Comparison of ENCODE assay signal across 15 mouse cellular contexts in genomic region chr10:84730078-84730477, GRCm38 (mm10). TPM values are rescaled to one million over a fixed set of nuclear protein-coding genes. Genes with fewer than 3 reads are reported as not detected.
A peak's percentile ranks its signal among the peaks of the same experiment; 100 is the strongest.
DNase-seq lines count a peak whose midpoint lies in the region; TF ChIP-seq lines count a peak whose summit lies in the region.
"Had no signal": no experiment of that assay in that cellular context is flagged by ENCODE, and none has a peak within 500 bp of the region (broad histone marks: within the 10 kb centered on the region; RNA-seq: fewer than 3 reads in every experiment).

No protein-coding gene starts in this region.

- intact Hi-C loops in heart, postnatal 36 days (cut with DNase I): no loop called here

- peak; percentile 35; the same call in 1 of the 2 replicates for TF ChIP-seq CTCF in kidney, adult 2 months (conservative IDR thresholded peaks at IDR 0.05; ENCODE audit: insufficient read depth, insufficient read length, low read depth, low read length)
- peak; percentile 69; the same call in 1 of the 2 replicates for TF ChIP-seq CTCF in testis, adult 2 months (IDR thresholded peaks at IDR 0.05; ENCODE audit: control insufficient read depth, insufficient read depth, insufficient replicate concordance, low read depth, low read length)
- TF ChIP-seq CTCF in bone marrow, adult 2 months (IDR thresholded peaks at IDR 0.05; ENCODE audit: control insufficient read depth, insufficient read depth, low read length): peak; percentile 44

- no peak overlapping the region for H3K27ac ChIP-seq in kidney, adult 2 months (ENCODE audit: insufficient read depth, low read depth, low read length)
- no peak overlapping the region for H3K27ac ChIP-seq in testis, adult 2 months (ENCODE audit: control insufficient read depth, insufficient read depth, low read depth, low read length)
- no peak overlapping the region for H3K27ac ChIP-seq in bone marrow, adult 2 months (ENCODE audit: control insufficient read depth, insufficient read depth, low read depth, low read length, poor library complexity)
- H3K27ac ChIP-seq: forebrain, embryonic 10.5 days; heart, embryonic 13.5 days; hindbrain, embryonic 13.5 days had no signal

- H3K4me1 ChIP-seq in kidney, adult 2 months (ENCODE audit: control insufficient read depth, insufficient read depth, low read length): no peaks in the 10 kb centered on the region
- no peaks in the 10 kb centered on the region for H3K4me1 ChIP-seq in testis, adult 2 months (ENCODE audit: control insufficient read depth, insufficient read depth, low read length)
- H3K4me1 ChIP-seq in bone marrow, adult 2 months (ENCODE audit: control insufficient read depth, insufficient read depth, low read length): no peaks in the 10 kb centered on the region
- H3K4me1 ChIP-seq: hindbrain, embryonic 13.5 days had no signal

- no peaks in the 10 kb centered on the region; the same call in 1 of the 2 replicates for H3K36me3 ChIP-seq in kidney, adult 2 months (ENCODE audit: control insufficient read depth, insufficient read depth, low read length)
- H3K36me3 ChIP-seq in testis, adult 2 months (ENCODE audit: control insufficient read depth, insufficient read depth, low read length): no peaks in the 10 kb centered on the region

- TF ChIP-seq POLR2A in kidney, adult 2 months (IDR thresholded peaks at IDR 0.05; ENCODE audit: low read depth, low read length): no peak
- no peak for TF ChIP-seq POLR2A in testis, adult 2 months (IDR thresholded peaks at IDR 0.05; ENCODE audit: control insufficient read depth, low read depth, low read length)
- TF ChIP-seq POLR2A in bone marrow, adult 2 months (IDR thresholded peaks at IDR 0.05; ENCODE audit: borderline replicate concordance, control insufficient read depth, low read depth, low read length): no peak

- DNase-seq in kidney, adult 2 months: no peak
- DNase-seq in kidney, adult 11 months: no peak
- DNase-seq in testis, postnatal 10 days (ENCODE audit: low spot score): no peak
- DNase-seq in adipocyte (ENCODE audit: low spot score): no peak
- DNase-seq in heart, postnatal 36 days: no peak
- DNase-seq: cerebellum, postnatal 10 days; gastrocnemius, postnatal 25 days; layer of hippocampus, adult 9-11 months; lung, postnatal 10 days; retina, postnatal 1 day had no signal

- no peak overlapping the region for H3K4me3 ChIP-seq in kidney, adult 2 months (ENCODE audit: insufficient read depth, low read depth, low read length)
- no peak overlapping the region for H3K4me3 ChIP-seq in testis, adult 2 months (ENCODE audit: control insufficient read depth, low read depth, low read length)
- no peak overlapping the region for H3K4me3 ChIP-seq in bone marrow, adult 2 months (replicated peaks; ENCODE audit: control insufficient read depth, low read depth, low read length)
- H3K4me3 ChIP-seq: forebrain, embryonic 10.5 days; heart, embryonic 13.5 days; hindbrain, embryonic 13.5 days had no signal

- no peaks in the 10 kb centered on the region for H3K27me3 ChIP-seq in kidney, adult 2 months (replicated peaks; ENCODE audit: control insufficient read depth, insufficient read depth, low read length)
- H3K27me3 ChIP-seq in testis, adult 2 months (ENCODE audit: control insufficient read depth, insufficient read depth, low read length): no peaks in the 10 kb centered on the region
- H3K27me3 ChIP-seq: heart, embryonic 13.5 days had no signal

- 89% methylated on average over 3 of the region's 3 CpGs for WGBS in kidney, adult 2 months
- WGBS in bone marrow, adult 2 months: 81% methylated on average over 3 of the region's 3 CpGs

RNA-seq across cellular contexts. Expression of gene Rfx4, which starts 25.8 kb away (rescaled TPM):
- polyA plus RNA-seq in kidney, adult 2 months (2012; rRNA removed): 0.23 and 0.41 TPM in 2 replicates
- 83.8 and 93.1 TPM in 2 replicates for polyA plus RNA-seq in testis, adult 2 months (2012; rRNA removed)
- not detected in 2 replicates for polyA plus RNA-seq in bone marrow, adult 2 months (2011; ENCODE audit: insufficient read depth, insufficient read length, low replicate concordance, missing spikeins)
- under 1 TPM in 1 of 2 experiments, not detected in 1; 0.08 TPM for total RNA-seq in heart, postnatal 36 days (2021)
- total RNA-seq: gastrocnemius, postnatal 25 days had no signal
- polyA plus RNA-seq: heart, embryonic 13.5 days had no signal

Comparison
In these comparisons a context has a peak if more than half of its experiments do, and no peak if none do; other contexts are left out.
1. RNA of gene Rfx4, which starts 25.8 kb away (polyA plus RNA-seq): 83.8 to 93.1 TPM in testis, adult 2 months; 0.23 to 0.41 TPM in kidney, adult 2 months and not detected in bone marrow, adult 2 months; every median in the first group is over 10 times any median in the second.
2. Peak in every context shown above with its lines, with median percentiles within 50 percentile points of each other: CTCF ChIP-seq.